Mouse (Mus musculus): ENCODE results near the gene Rabgap1.

Rabgap1 gene

GRCm38 (mm10) chr2:37516030-37516710 is 73.1 kb downstream of the Rabgap1 start, which contains the start of gene Gpr21:
Gene Gpr21, plus strand, starts transcription at chr2:37516332.
- DNase-seq (ENCODE audit: low spot score): no peak

GRCm38 (mm10) chr2:37516922-37517462 is 73.9 kb downstream of the Rabgap1 start:
- no peak for DNase-seq (ENCODE audit: low spot score)

DNA sequence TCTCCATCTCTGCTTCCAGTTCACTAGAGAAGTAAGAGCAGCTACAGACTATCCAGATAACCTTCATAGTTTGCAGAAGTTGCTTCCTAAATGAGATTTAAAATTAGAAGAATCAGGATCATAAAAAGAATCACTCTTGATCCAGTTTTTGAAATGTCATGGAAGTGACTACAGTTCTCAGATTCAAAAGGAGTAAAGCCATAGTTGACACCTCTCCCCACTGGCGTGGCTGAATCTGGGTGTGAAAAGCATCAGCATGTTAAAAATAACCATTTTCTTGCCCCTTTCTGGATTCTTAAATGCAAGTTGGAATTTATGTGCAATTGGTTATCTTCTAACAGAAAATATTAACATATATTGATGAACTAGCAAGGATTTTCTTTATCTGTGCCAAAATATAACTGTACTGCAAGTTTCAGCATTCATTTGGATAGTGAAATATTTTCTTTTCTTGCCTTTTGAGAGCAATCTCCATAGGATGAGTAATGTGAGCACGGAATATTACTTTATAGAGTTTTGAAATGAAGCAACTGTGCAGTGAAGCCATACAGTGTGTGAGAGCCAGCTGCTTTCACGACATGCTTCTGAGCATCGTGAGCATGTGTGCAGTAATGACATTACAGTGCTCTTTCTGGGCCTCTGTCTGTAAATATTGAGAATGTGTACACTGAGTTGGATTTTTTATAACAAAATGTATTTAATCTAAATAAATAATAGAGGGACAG is 75.6 kb downstream of the Rabgap1 start:
- no peak for DNase-seq (ENCODE audit: low spot score)

GRCm38 (mm10) chr2:37519286-37519640 is 76.2 kb downstream of the Rabgap1 start:
- DNase-seq (ENCODE audit: low spot score): no peak

DNA sequence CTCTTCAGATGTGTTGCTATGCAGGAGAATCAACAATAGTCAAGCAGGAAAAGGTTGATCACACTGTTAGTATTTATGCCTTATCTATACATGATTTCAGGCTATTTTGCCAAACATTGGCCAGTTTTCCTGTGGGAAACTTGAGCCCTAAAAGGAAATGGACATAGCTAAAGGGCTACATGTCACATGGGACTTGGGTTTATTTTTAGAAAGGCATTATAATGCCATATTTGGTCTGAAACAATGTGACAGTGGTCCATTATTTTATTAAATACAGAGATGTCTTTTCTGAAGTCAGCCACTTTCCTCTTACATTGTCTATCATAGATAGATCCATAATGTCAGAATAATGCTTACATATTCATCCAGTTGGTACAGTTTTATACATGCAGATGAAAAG is 84.5 kb downstream of the Rabgap1 start:
- DNase-seq (ENCODE audit: low spot score): no peak

- no peak for DNase-seq (ENCODE audit: low spot score)
Measured at GRCm38 (mm10) chr2:37529397-37529796, 86.3 kb downstream of the Rabgap1 start.

DNA sequence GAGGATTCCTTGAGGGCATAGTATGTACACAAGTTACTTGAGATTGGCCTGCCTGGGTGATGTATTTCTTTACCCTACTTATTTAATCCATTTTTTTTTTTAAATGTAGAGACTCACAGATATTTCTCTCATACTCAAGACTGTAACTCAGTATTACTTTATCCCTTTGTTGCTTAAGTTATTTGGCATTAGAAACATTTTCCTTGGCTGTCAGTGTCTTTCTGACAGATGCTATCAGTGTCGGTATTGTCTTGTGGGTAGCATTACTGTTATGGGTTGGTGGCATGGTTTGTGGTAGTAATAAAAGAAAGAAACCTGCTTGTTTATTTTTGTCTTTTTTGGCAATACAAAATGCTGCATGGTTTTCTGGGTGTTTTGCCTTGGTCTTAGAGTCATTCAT is 87.7 kb downstream of the Rabgap1 start:
- DNase-seq (ENCODE audit: low spot score): no peak

DNA sequence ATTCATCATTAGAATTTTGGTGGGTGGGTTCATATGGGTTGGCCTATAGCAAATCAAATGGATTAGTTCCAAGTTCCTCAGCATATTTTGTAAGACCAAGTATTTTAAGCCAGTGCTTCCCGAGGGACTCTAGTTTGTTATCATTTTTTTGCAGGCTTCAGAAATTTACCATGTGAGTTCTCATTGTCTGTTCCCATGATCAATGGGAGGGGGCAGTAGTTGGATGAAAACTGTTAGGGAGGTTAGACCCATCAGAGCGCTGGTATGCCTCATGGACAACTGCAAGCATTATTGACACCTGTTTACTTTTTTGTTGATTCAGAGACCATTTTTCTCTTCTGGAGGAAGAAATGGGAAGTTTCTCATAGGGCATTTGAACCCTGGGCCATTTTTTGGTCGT is 88.6 kb downstream of the Rabgap1 start:
- DNase-seq (ENCODE audit: low spot score): no peak

DNA sequence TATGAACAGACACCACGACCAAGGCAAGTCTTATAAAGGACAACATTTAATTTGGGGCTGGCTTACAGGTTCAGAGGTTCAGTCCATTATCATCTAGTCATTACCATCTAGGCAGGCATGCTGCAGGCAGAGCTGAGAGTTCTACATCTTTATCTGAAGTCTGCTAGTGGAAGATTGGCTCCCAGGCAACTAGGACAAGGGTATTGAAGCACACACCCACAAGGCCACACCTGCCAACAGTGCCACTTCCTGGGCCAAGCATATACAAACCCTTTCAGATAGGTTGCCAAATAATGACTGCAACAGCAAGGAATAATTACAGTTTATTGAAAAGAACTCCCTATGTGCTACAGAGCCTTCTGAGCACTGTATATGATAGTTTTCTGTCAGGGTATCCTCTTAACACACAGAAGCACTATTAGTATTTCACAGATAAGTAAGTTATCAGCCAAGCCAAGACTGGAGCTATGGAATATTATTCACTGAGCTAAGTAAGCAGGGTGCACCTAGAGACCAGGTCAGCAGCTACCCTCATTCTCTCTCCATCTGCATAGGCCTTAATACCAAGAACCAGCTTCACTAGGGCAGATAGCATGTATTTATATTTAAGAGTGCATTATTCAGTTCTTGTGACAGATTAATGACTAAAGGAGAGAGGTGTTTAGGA is 106.4 kb downstream of the Rabgap1 start:
- DNase-seq (ENCODE audit: low spot score): no peak

DNA sequence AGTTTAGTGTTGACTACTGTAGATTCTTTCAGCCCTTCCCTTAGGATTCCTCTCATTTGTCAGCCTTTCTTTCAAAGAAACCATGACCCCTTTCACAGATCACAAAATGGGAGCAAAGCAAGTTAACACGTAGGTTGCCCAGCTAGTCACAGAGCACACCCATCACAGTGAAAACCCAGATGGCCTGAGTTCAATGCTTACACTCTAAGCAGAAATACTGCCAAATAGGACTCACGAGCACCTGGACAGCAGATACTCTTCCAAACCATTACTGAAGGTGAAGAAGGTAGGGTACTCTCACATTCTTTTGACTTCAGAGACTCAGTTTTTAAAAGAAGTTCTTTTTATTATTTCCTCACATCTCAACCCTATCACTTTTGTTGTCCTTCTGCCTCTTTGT is 113.3 kb downstream of the Rabgap1 start:
- DNase-seq (ENCODE audit: low spot score): no peak

DNA sequence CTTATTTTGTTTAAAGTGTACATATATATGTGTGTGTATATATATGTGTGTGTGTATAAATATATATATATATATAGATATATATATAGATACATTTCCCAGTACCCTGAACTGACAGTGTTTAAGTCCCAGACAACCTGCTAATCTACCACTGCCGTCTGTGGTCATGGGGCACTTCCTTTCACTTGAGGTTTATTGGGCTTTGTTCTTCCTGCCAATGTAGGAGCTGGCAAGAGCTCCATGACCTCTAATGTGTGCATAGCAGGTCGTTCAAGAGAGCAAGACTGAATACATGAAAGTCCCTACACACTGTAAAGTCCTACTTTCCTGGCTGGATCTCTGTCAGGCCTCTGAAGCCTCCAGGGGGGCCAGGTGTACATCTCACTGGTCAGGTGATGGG is 122.5 kb downstream of the Rabgap1 start:
- DNase-seq (ENCODE audit: low spot score): peak; percentile 48

- DNase-seq (ENCODE audit: low spot score): no peak
Measured at GRCm38 (mm10) chr2:37566035-37566434, 123.0 kb downstream of the Rabgap1 start.

DNA sequence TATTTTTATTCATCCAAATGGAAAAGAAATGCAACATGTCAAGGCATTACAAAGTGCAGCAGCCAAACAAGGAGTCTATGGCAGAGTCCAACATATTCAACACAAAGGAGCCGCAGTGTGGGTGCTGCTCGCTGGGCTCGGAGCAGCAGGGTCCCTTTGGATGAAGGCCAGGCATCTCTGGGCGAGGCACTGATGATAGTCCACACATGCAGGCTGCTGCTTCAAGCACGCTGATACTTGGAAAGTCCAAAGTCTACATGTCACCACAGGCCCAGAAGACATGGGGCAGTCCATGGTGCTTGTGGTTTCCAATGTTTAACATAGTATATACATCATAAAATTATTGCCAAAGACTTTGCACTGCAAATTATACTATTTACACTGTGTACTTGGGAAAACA is 126.8 kb downstream of the Rabgap1 start:
- DNase-seq (ENCODE audit: low spot score): no peak

DNA sequence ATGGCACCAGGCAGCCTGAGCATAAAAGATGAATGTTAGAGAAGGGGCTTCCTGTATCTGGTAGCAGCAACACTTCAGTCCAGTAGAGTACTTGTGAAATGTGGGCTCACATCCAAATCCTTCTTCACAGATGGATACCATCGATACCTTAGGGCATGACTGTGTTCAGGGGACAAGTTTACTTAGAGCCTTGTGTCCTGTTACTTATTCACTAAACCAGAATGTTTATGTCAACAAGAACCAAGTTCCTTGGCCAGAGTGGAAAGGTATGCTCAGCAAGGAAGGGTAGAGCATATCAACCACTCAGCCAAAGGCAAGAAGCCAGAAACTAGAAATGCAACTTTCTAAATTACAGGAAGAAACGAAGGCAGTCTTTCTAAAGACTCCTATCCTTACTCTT is 127.6 kb downstream of the Rabgap1 start:
- DNase-seq (ENCODE audit: low spot score): no peak

GRCm38 (mm10) chr2:37572141-37572540 is 129.1 kb downstream of the Rabgap1 start:
- DNase-seq (ENCODE audit: low spot score): no peak

GRCm38 (mm10) chr2:37576661-37577060 is 133.6 kb downstream of the Rabgap1 start:
- DNase-seq (ENCODE audit: low spot score): no peak

GRCm38 (mm10) chr2:37578185-37578584 is 135.1 kb downstream of the Rabgap1 start:
- no peak for DNase-seq (ENCODE audit: low spot score)

DNA sequence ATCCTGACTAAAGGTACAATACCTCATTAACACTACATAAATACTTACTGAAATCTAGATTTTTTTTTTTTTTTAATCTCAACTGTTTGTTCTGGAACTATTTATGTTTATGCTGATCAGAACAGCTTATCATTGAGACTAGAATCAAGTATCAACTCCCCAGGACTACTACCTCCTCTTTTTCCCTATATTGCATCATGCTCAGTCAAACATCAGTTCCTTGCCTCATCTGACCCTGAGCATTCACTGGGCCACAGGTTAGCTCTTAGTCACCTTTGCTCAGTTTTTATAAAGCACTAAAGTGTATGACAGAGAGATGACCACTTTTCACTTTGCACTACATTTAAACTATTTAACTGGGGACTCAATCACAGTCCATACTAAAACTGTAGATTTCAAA is 144.8 kb downstream of the Rabgap1 start:
- DNase-seq (ENCODE audit: low spot score): no peak
